Mouse (Mus musculus): ENCODE data around the gene AI837181. TPM values are rescaled to one million over a fixed set of nuclear protein-coding genes. Genes with fewer than 3 reads are reported as not detected.

AI837181 gene
- polyA plus RNA-seq, 1 experiment from 2014 or later = 40.8 TPM

DNA sequence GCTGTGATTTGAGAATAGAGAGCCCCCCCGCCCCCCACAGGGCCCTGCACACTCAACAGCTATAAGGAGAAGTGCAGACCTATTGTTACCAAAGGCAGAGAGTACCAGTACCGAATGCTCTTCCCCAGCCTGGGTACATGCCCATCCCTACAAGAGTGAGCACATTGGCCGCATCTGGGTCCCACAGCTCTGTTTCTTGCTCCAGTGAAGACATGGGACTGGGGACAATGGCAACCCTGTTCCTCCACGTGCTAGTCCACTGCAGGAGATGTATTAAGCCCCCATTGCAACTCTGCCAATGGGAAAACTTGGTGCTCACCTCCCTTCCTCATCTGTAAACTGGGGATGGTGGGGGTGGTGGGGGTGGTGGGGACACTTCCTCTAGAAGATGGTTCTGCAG, 11.1 kb upstream of the AI837181 start:
- DNase-seq (no peak), ATAC-seq (ENCODE audit: insufficient read depth) (no peak)
- Histone ChIP-seq H3K4me3 (ENCODE audit: low read depth, low read length) (no peak overlapping the region), H3K4me2 (no peak overlapping the region), H3K27ac (ENCODE audit: low read depth) (no peak overlapping the region), H3K9me3 (ENCODE audit: low read depth, low read length) (no peaks in the 10 kb centered on the region), H3K27me3 (ENCODE audit: insufficient read depth, low read length) (no peaks in the 10 kb centered on the region), H3K9ac (no peak overlapping the region), H3K4me1 (ENCODE audit: insufficient read depth) (no peaks in the 10 kb centered on the region), H3K36me3 (ENCODE audit: insufficient read depth) (no peaks in the 10 kb centered on the region)
- WGBS = 73% methylated on average over 4 of the region's 4 CpGs
- no peak for TF ChIP-seq CTCF (IDR thresholded peaks at IDR 0.05; ENCODE audit: low read depth)

DNA sequence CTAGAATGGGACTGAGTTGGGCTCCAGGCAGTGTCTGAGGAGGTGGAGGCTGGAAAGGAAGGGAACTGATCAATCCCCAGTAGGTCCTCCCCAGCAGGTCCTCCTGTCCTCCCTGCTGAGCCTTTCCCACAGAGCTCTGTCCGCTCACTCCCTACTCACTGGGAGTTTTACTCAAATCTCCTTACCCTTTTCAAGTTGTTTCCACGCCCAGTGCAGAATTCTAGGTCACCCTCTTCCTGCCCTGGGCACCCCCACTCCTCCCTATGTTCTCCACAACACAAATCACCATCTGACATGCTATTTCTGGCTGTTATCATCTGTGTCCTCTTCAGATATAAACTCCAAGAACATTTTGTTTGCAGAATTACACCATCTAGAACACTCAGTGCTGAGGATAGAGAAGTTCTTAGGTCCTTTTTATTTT, 10.4 kb upstream of the AI837181 start:
- no peaks in the 10 kb centered on the region for H3K9me3 ChIP-seq (ENCODE audit: low read depth, low read length)
- no peak for TF ChIP-seq CTCF (IDR thresholded peaks at IDR 0.05; ENCODE audit: low read depth)
- no peak overlapping the region for H3K27ac ChIP-seq (ENCODE audit: low read depth)
- H3K27me3 ChIP-seq (ENCODE audit: insufficient read depth, low read length) = no peaks in the 10 kb centered on the region
- no peak overlapping the region for H3K9ac ChIP-seq
- H3K4me3 ChIP-seq (ENCODE audit: low read depth, low read length) = no peak overlapping the region
- H3K36me3 ChIP-seq (ENCODE audit: insufficient read depth) = peaks cover 2% of the 10 kb centered on the region
- ATAC-seq (ENCODE audit: insufficient read depth) (no peak), DNase-seq (no peak)
- H3K4me2 ChIP-seq = no peak overlapping the region
- no peaks in the 10 kb centered on the region for H3K4me1 ChIP-seq (ENCODE audit: insufficient read depth)
- 69% methylated on average over 2 of the region's 2 CpGs for WGBS

DNA sequence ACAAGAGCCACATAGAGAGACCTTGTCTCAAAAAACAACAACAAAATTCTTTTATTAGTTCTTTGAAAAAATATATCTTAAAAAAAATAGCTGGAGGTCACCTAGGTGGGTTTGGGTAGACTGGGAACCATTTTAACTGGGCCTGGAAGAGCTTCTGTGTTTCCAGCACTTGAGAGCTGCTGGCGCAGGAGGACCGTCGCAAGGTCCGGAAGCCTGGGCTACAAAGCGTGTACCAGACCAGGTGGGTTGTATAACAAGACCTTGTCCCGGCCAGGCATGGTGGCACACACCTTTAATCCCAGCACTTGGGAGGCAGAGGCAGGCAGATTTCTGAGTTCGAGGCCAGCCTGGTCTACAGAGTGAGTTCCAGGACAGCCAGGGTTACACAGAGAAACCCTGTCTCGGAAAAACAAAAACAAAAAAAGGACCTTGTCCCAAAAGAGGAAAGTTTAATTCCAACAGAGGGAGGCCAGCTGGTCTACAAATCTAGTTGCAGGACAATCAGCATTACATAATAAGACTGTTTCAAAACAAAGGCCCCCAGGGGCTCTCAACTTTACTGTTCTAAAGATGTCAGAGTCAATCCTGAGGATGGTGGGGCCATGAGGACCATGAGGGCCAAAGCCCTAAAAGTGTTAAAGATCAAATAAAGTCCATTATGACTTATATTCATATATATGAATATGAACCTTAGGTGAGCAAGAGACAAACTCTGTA, 6.0 kb upstream of the AI837181 start:
- H3K4me1 ChIP-seq (ENCODE audit: insufficient read depth) = 0 out of 2 replicates have a peak, but pooled peaks cover 8% of the 10 kb centered on the region
- H3K9ac ChIP-seq = no peak overlapping the region
- DNase-seq (no peak), ATAC-seq (ENCODE audit: insufficient read depth) (no peak)
- H3K9me3 ChIP-seq (ENCODE audit: low read depth, low read length) = no peaks in the 10 kb centered on the region
- WGBS = 90% methylated on average over 8 of the region's 8 CpGs
- no peak overlapping the region for H3K4me2 ChIP-seq
- no peak overlapping the region for H3K4me3 ChIP-seq (ENCODE audit: low read depth, low read length)
- no peaks in the 10 kb centered on the region for H3K27me3 ChIP-seq (ENCODE audit: insufficient read depth, low read length)
- peaks cover 36% of the 10 kb centered on the region for H3K36me3 ChIP-seq (ENCODE audit: insufficient read depth)
- no peak for TF ChIP-seq CTCF (IDR thresholded peaks at IDR 0.05; ENCODE audit: low read depth)
- no peak overlapping the region for H3K27ac ChIP-seq (ENCODE audit: low read depth)

- Histone ChIP-seq H3K4me3 (ENCODE audit: low read depth, low read length) (no peak overlapping the region), H3K4me1 (ENCODE audit: insufficient read depth) (0 out of 2 replicates have a peak, but pooled peaks cover 8% of the 10 kb centered on the region), H3K9me3 (ENCODE audit: low read depth, low read length) (no peaks in the 10 kb centered on the region), H3K36me3 (ENCODE audit: insufficient read depth) (peaks cover 36% of the 10 kb centered on the region), H3K9ac (no peak overlapping the region), H3K4me2 (no peak overlapping the region), H3K27ac (ENCODE audit: low read depth) (no peak overlapping the region), H3K27me3 (ENCODE audit: insufficient read depth, low read length) (no peaks in the 10 kb centered on the region)
- DNase-seq (no peak), ATAC-seq (ENCODE audit: insufficient read depth) (no peak)
- WGBS = 84% methylated on average over 9 of the region's 9 CpGs
- TF ChIP-seq CTCF (IDR thresholded peaks at IDR 0.05; ENCODE audit: low read depth) = no peak
Observed at GRCm38 (mm10) chr19:5419630-5420029, 5.3 kb upstream of the AI837181 start.

- no peaks in the 10 kb centered on the region for H3K27me3 ChIP-seq (ENCODE audit: insufficient read depth, low read length)
- H3K4me2 ChIP-seq = no peak overlapping the region
- 92% methylated on average over 6 of the region's 6 CpGs for WGBS
- no peak overlapping the region for H3K9ac ChIP-seq
- H3K27ac ChIP-seq (ENCODE audit: low read depth) = no peak overlapping the region
- no peak for TF ChIP-seq CTCF (IDR thresholded peaks at IDR 0.05; ENCODE audit: low read depth)
- 0 out of 2 replicates have a peak, but pooled peaks cover 8% of the 10 kb centered on the region for H3K4me1 ChIP-seq (ENCODE audit: insufficient read depth)
- H3K9me3 ChIP-seq (ENCODE audit: low read depth, low read length) = no peaks in the 10 kb centered on the region
- peaks cover 36% of the 10 kb centered on the region for H3K36me3 ChIP-seq (ENCODE audit: insufficient read depth)
- DNase-seq (no peak), ATAC-seq (ENCODE audit: insufficient read depth) (no peak)
- H3K4me3 ChIP-seq (ENCODE audit: low read depth, low read length) = no peak overlapping the region
Observed at GRCm38 (mm10) chr19:5420579-5420978, 4.4 kb upstream of the AI837181 start.

GRCm38 (mm10) chr19:5421784-5422183, 3.2 kb upstream of the AI837181 start:
- no peak for TF ChIP-seq CTCF (IDR thresholded peaks at IDR 0.05; ENCODE audit: low read depth)
- Histone ChIP-seq H3K4me2 (no peak overlapping the region), H3K4me1 (ENCODE audit: insufficient read depth) (peaks cover 16% of the 10 kb centered on the region; the same call in 1 of the 2 replicates), H3K9me3 (ENCODE audit: low read depth, low read length) (no peaks in the 10 kb centered on the region), H3K9ac (no peak overlapping the region), H3K27me3 (ENCODE audit: insufficient read depth, low read length) (no peaks in the 10 kb centered on the region), H3K4me3 (ENCODE audit: low read depth, low read length) (no peak overlapping the region), H3K36me3 (ENCODE audit: insufficient read depth) (peaks cover 47% of the 10 kb centered on the region), H3K27ac (ENCODE audit: low read depth) (no peak overlapping the region)
- 82% methylated on average over 5 of the region's 5 CpGs for WGBS
- DNase-seq (no peak), ATAC-seq (ENCODE audit: insufficient read depth) (no peak)

DNA sequence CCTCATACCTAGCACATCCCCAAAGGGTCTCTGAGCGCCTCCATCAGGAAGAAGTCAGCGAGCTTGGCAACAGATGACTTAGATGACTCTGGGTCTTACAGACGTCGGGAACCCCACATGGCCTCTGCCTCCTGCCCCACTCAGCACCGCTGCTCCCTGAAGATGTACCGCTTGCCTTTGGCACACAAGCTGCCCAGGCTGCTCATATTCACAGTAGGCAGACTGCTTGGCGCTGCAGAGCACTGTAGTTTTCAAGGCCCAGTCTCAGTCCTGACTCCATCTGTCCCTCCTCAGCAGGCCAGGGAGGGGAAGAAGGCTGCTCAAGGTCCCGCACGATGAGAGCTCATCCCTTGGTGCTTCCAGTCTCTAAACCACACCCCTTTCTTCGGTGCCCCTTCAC, 2.7 kb upstream of the AI837181 start:
- H3K27me3 ChIP-seq (ENCODE audit: insufficient read depth, low read length) = no peaks in the 10 kb centered on the region
- TF ChIP-seq CTCF (IDR thresholded peaks at IDR 0.05; ENCODE audit: low read depth) = no peak
- WGBS = 80% methylated on average over 10 of the region's 10 CpGs
- H3K27ac ChIP-seq (ENCODE audit: low read depth) = no peak overlapping the region
- H3K4me3 ChIP-seq (ENCODE audit: low read depth, low read length) = no peak overlapping the region
- H3K4me1 ChIP-seq (ENCODE audit: insufficient read depth) = peaks cover 16% of the 10 kb centered on the region; the same call in 1 of the 2 replicates
- ATAC-seq (ENCODE audit: insufficient read depth) (no peak), DNase-seq (no peak)
- no peak overlapping the region for H3K4me2 ChIP-seq
- H3K9me3 ChIP-seq (ENCODE audit: low read depth, low read length) = no peaks in the 10 kb centered on the region
- H3K36me3 ChIP-seq (ENCODE audit: insufficient read depth) = peaks cover 52% of the 10 kb centered on the region
- H3K9ac ChIP-seq = no peak overlapping the region
